Mouse (Mus musculus): Measurements from ENCODE around the gene Rnf24. TPM values are rescaled to one million over a fixed set of nuclear protein-coding genes. Genes with fewer than 3 reads are reported as not detected.

Rnf24 gene
- total and polyA plus RNA-seq, 3 experiments, result 3.9 to 14.7 (median 3.9) TPM

- in situ Hi-C loops (cut with MboI; ENCODE audit: low pct_ligation_motif_present, low pct_unique_long_range_greater_than_20kb, low sequenced_read_pairs), result loop anchor here (10.0 kb wide), 1 partner anchor 118 kb away; no protein-coding TSS in a partner anchor
- peaks cover 0 to 6% of the 10 kb centered on the region in 2 experiments; a peak in 1 of 4 replicates for H3K4me1 ChIP-seq (ENCODE audit: control insufficient read depth in 1 of 2, insufficient read depth in 2 of 2)
- no peak overlapping the region for H3K27ac ChIP-seq (ENCODE audit: insufficient read depth, low read depth)
- dilution Hi-C loops (cut with MboI; ENCODE audit: extremely low pct_ligation_motif_present, extremely low pct_unique_long_range_greater_than_20kb, low sequenced_read_pairs), result no loop called here
- no peaks in the 10 kb centered on the region for H3K9me3 ChIP-seq (replicated peaks; ENCODE audit: low read length)
- no peak for DNase-seq (ENCODE audit: extremely low read depth)
- no peaks in the 10 kb centered on the region for H3K79me2 ChIP-seq (replicated peaks; ENCODE audit: control insufficient read depth, extremely low read depth, insufficient read depth, poor library complexity, severe bottlenecking)
- H3K4me3 ChIP-seq (replicated peaks in 1 of 3; ENCODE audit: low read depth in 2 of 3, low read length in 2 of 3, poor library complexity in 1 of 3), result no peak overlapping the region
- TF ChIP-seq TBP (conservative IDR thresholded peaks at IDR 0.05; ENCODE audit: low read depth, low read length), result no peak
- no peak for TF ChIP-seq CTCF (conservative IDR thresholded peaks at IDR 0.05 in 1 of 2, IDR thresholded peaks at IDR 0.05 in 1 of 2; ENCODE audit: low read depth in 2 of 2, low read length in 2 of 2)
- no peak for TF ChIP-seq MXI1 (IDR thresholded peaks at IDR 0.05; ENCODE audit: low read depth, low read length)
- TF ChIP-seq RAD21 (IDR thresholded peaks at IDR 0.05; ENCODE audit: low read depth, low read length), result no peak
- no peak for TF ChIP-seq HCFC1 (IDR thresholded peaks at IDR 0.05; ENCODE audit: low read depth, low read length)
- no peak for TF ChIP-seq ZKSCAN1 (IDR thresholded peaks at IDR 0.05; ENCODE audit: borderline replicate concordance, low read depth, low read length)
- TF ChIP-seq RCOR1 (conservative IDR thresholded peaks at IDR 0.05; ENCODE audit: low read depth, low read length), result no peak
- TF ChIP-seq CHD1 (IDR thresholded peaks at IDR 0.05; ENCODE audit: low read depth, low read length), result no peak
- TF ChIP-seq UBTF (IDR thresholded peaks at IDR 0.05; ENCODE audit: low read depth, low read length), result no peak
- no peak for TF ChIP-seq E2F4 (IDR thresholded peaks at IDR 0.05; ENCODE audit: insufficient replicate concordance, low read depth, low read length)
- peaks cover 49 to 87% of the 10 kb centered on the region in 2 experiments for H3K36me3 ChIP-seq (replicated peaks in 1 of 2; ENCODE audit: control insufficient read depth in 1 of 2, insufficient read depth in 1 of 2, low read length in 1 of 2)
- no peaks in the 10 kb centered on the region for H3K27me3 ChIP-seq (replicated peaks)
- H3K4me2 ChIP-seq (ENCODE audit: insufficient read depth, low read depth, poor library complexity, severe bottlenecking), result no peak overlapping the region
- no peak overlapping the region for H3K9ac ChIP-seq (ENCODE audit: insufficient read depth, low read depth)
Measured at GRCm38 (mm10) chr2:131296746-131297261, 55.9 kb downstream of the Rnf24 start.

- Histone ChIP-seq H3K4me3 (replicated peaks in 1 of 3; ENCODE audit: low read depth in 2 of 3, low read length in 2 of 3, poor library complexity in 1 of 3) (no peak overlapping the region), H3K4me2 (ENCODE audit: insufficient read depth, low read depth, poor library complexity, severe bottlenecking) (no peak overlapping the region), H3K9me3 (replicated peaks; ENCODE audit: low read length) (no peaks in the 10 kb centered on the region), H3K79me2 (replicated peaks; ENCODE audit: control insufficient read depth, extremely low read depth, insufficient read depth, poor library complexity, severe bottlenecking) (peaks cover 2% of the 10 kb centered on the region; the same call in 1 of the 2 replicates), H3K9ac (ENCODE audit: insufficient read depth, low read depth) (no peak overlapping the region), H3K4me1 (ENCODE audit: control insufficient read depth in 1 of 2, insufficient read depth in 2 of 2) (peaks cover 0 to 6% of the 10 kb centered on the region in 2 experiments; a peak in 1 of 4 replicates), H3K27ac (ENCODE audit: insufficient read depth, low read depth) (no peak overlapping the region), H3K27me3 (replicated peaks) (no peaks in the 10 kb centered on the region), H3K36me3 (replicated peaks in 1 of 2; ENCODE audit: control insufficient read depth in 1 of 2, insufficient read depth in 1 of 2, low read length in 1 of 2) (peaks cover 39 to 80% of the 10 kb centered on the region in 2 experiments)
- dilution Hi-C loops (cut with MboI; ENCODE audit: extremely low pct_ligation_motif_present, extremely low pct_unique_long_range_greater_than_20kb, low sequenced_read_pairs), result no loop called here
- DNase-seq (ENCODE audit: extremely low read depth), result no peak
- no peak for TF ChIP-seq HCFC1 (IDR thresholded peaks at IDR 0.05; ENCODE audit: low read depth, low read length)
- no peak for TF ChIP-seq EP300 (IDR thresholded peaks at IDR 0.05; ENCODE audit: low read length)
- no peak for TF ChIP-seq ZMIZ1 (IDR thresholded peaks at IDR 0.05; ENCODE audit: low read depth, low read length)
- in situ Hi-C loops (cut with MboI; ENCODE audit: low pct_ligation_motif_present, low pct_unique_long_range_greater_than_20kb, low sequenced_read_pairs), result loop anchor here (10.0 kb wide), 1 partner anchor 124 kb away; no protein-coding TSS in a partner anchor
Measured at GRCm38 (mm10) chr2:131290669-131291068, 62.0 kb downstream of the Rnf24 start.

- H3K4me1 ChIP-seq (ENCODE audit: control insufficient read depth in 1 of 2, insufficient read depth in 2 of 2), result no peaks in the 10 kb centered on the region
- H3K27ac ChIP-seq (ENCODE audit: insufficient read depth, low read depth), result no peak overlapping the region
- no peak for DNase-seq (ENCODE audit: extremely low read depth)
- dilution Hi-C loops (cut with MboI; ENCODE audit: extremely low pct_ligation_motif_present, extremely low pct_unique_long_range_greater_than_20kb, low sequenced_read_pairs) (no loop called here), in situ Hi-C loops (cut with MboI; ENCODE audit: low pct_ligation_motif_present, low pct_unique_long_range_greater_than_20kb, low sequenced_read_pairs) (no loop called here)
- no peaks in the 10 kb centered on the region for H3K9me3 ChIP-seq (replicated peaks; ENCODE audit: low read length)
- peaks cover 5% of the 10 kb centered on the region; the same call in 1 of the 2 replicates for H3K79me2 ChIP-seq (replicated peaks; ENCODE audit: control insufficient read depth, extremely low read depth, insufficient read depth, poor library complexity, severe bottlenecking)
- H3K4me2 ChIP-seq (ENCODE audit: insufficient read depth, low read depth, poor library complexity, severe bottlenecking), result no peak overlapping the region
- no peaks in the 10 kb centered on the region for H3K27me3 ChIP-seq (replicated peaks)
- H3K36me3 ChIP-seq (replicated peaks in 1 of 2; ENCODE audit: control insufficient read depth in 1 of 2, insufficient read depth in 1 of 2, low read length in 1 of 2), result peaks cover 36 to 73% of the 10 kb centered on the region in 2 experiments
- TF ChIP-seq USF1 (IDR thresholded peaks at IDR 0.05; ENCODE audit: low read depth, low read length) (no peak), CTCF (conservative IDR thresholded peaks at IDR 0.05 in 1 of 2, IDR thresholded peaks at IDR 0.05 in 1 of 2; ENCODE audit: low read depth in 2 of 2, low read length in 2 of 2) (peak in 1 of 2 experiments; percentile 54; a peak in 2 of 4 replicates), SMC3 (IDR thresholded peaks at IDR 0.05; ENCODE audit: low read depth, low read length) (peak; percentile 41), RAD21 (IDR thresholded peaks at IDR 0.05; ENCODE audit: low read depth, low read length) (peak; percentile 42), MAX (IDR thresholded peaks at IDR 0.05; ENCODE audit: low read length) (no peak)
- no peak overlapping the region for H3K9ac ChIP-seq (ENCODE audit: insufficient read depth, low read depth)
- H3K4me3 ChIP-seq (replicated peaks in 1 of 3; ENCODE audit: low read depth in 2 of 3, low read length in 2 of 3, poor library complexity in 1 of 3), result no peak overlapping the region
Measured at GRCm38 (mm10) chr2:131286276-131286675, 66.4 kb downstream of the Rnf24 start.
